Mouse (Mus musculus) mature B cell (primary cell): ENCODE data around the gene Rtca.

Experiments
- in situ Hi-C: fragments of 300-500 bp; cut with MboI; formaldehyde crosslinking; loops from 2 replicates; pipeline ENCODE4 v1.14.3; 2019

The Rtca gene

GRCm38 (mm10) chr3:116507772-116508351, at the start of gene Rtca:
Gene Rtca (minus strand): TSS chr3:116508208.
- in situ Hi-C loops: no loop called here

GRCm38 (mm10) chr3:116551362-116551761, 43.4 kb upstream of the Rtca start:
- in situ Hi-C loops: no loop called here

GRCm38 (mm10) chr3:116547430-116547829, 39.4 kb upstream of the Rtca start:
- in situ Hi-C loops: no loop called here

GRCm38 (mm10) chr3:116542532-116542931, 34.5 kb upstream of the Rtca start:
- in situ Hi-C loops: no loop called here

GRCm38 (mm10) chr3:116542070-116542469, 34.1 kb upstream of the Rtca start:
- in situ Hi-C loops: no loop called here

- in situ Hi-C loops: no loop called here
These were observed 29.2 kb upstream of the Rtca start for GRCm38 (mm10) chr3:116537200-116537573.

GRCm38 (mm10) chr3:116536428-116537199, 28.6 kb upstream of the Rtca start:
- in situ Hi-C loops: no loop called here

- in situ Hi-C loops: no loop called here
These were observed 22.8 kb upstream of the Rtca start for GRCm38 (mm10) chr3:116530826-116531225.

- in situ Hi-C loops: no loop called here
These were observed 21.7 kb upstream of the Rtca start for GRCm38 (mm10) chr3:116529741-116530140.

GRCm38 (mm10) chr3:116520141-116520761, 12.2 kb upstream of the Rtca start:
- in situ Hi-C loops: no loop called here

- in situ Hi-C loops: no loop called here
These were observed 5.1 kb upstream of the Rtca start, which contains the start of gene Dbt for GRCm38 (mm10) chr3:116512904-116513716. Gene Dbt (plus strand): TSS chr3:116513070.

GRCm38 (mm10) chr3:116512151-116512903, 4.3 kb upstream of the Rtca start:
- in situ Hi-C loops: no loop called here

GRCm38 (mm10) chr3:116495671-116496070, 12.3 kb downstream of the Rtca start:
- in situ Hi-C loops: loop anchor here (10.0 kb wide), 1 partner anchor 71 kb away; the partner anchor contains the start of gene Cdc14a

GRCm38 (mm10) chr3:116493658-116494057, 14.3 kb downstream of the Rtca start:
- in situ Hi-C loops: loop anchor here (10.0 kb wide), 1 partner anchor 69 kb away; the partner anchor contains the start of gene Cdc14a

- in situ Hi-C loops: loop anchor here (10.0 kb wide), 1 partner anchor 67 kb away; the partner anchor contains the start of gene Cdc14a
These were observed 16.0 kb downstream of the Rtca start for GRCm38 (mm10) chr3:116491923-116492454.

GRCm38 (mm10) chr3:116490920-116491319, 17.1 kb downstream of the Rtca start:
- in situ Hi-C loops: loop anchor here (10.0 kb wide), 1 partner anchor 66 kb away; the partner anchor contains the start of gene Cdc14a

GRCm38 (mm10) chr3:116483271-116483670, 24.7 kb downstream of the Rtca start:
- in situ Hi-C loops: no loop called here

GRCm38 (mm10) chr3:116482724-116483123, 25.3 kb downstream of the Rtca start:
- in situ Hi-C loops: no loop called here

GRCm38 (mm10) chr3:116480937-116481336, 27.1 kb downstream of the Rtca start:
- in situ Hi-C loops: no loop called here

GRCm38 (mm10) chr3:116480119-116480518, 27.9 kb downstream of the Rtca start:
- in situ Hi-C loops: no loop called here

GRCm38 (mm10) chr3:116477351-116477750, 30.7 kb downstream of the Rtca start:
- in situ Hi-C loops: no loop called here
